Mouse (Mus musculus) retina, adult 2 months (tissue): ENCODE data around the gene Plekhm3.

Source experiments
- DNase-seq: peaks from one replicate; pipeline ENCODE4 v3.0.0-alpha.2; 2012; ENCODE audit warnings: low read depth, low spot score

Gene Plekhm3

DNA sequence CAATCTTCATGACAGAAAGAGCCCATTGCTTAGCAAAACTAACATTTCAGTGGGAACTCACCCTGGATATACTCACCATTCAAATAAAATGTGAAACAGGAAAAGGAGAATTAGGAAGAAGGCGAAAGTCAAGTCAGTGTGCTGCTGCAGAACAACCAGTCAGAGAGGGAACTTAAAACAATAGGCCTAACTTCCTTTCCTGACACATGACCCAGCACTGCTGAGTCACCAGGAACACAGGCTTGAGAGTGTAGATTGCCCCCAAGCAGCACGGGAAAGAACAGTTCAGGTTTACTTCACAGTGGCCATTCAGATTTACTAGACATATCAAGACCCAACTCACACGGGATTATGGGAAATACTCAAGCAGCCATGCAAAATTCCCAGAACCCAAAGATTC lies 80.3 kb downstream of the Plekhm3 start:
- DNase-seq, result no peak

DNA sequence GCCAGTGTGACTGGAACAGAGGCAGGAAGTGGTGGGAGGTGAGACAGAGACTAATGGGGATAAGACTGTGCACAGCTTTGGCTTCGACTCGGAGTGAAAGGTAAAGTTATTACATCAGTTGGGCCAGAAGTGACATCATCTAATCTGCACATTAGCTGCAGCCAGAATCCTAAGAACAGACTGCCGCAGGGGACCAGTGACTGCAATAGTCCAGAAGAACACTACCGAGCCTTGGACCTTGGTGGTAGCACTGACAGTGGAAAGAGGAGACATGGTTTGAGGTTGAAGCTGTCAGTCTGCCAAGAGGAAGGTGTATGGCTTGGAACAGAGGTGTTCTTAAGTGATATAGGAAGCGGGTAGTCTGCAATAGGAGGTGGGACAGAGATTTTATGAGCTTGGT lies 80.9 kb downstream of the Plekhm3 start:
- no peak for DNase-seq

DNA sequence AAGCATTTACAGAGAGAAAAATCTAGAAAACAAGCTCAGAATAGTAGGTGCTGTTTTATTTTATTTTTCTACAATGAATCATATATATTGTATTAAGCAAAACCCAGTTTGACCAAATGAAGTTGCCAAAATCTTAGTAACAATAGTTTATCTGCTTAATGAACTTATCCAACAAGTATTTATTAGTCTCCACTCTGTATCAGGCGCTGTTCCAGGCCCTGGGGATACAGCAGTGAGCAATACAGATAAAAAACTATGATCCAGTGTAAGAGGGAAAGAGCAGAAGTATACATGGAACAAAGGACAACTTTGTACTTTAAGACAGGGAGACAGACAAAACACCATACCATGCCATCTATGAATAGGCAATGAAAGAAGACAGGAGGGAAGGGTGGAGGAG lies 81.5 kb downstream of the Plekhm3 start:
- DNase-seq, result no peak

DNA sequence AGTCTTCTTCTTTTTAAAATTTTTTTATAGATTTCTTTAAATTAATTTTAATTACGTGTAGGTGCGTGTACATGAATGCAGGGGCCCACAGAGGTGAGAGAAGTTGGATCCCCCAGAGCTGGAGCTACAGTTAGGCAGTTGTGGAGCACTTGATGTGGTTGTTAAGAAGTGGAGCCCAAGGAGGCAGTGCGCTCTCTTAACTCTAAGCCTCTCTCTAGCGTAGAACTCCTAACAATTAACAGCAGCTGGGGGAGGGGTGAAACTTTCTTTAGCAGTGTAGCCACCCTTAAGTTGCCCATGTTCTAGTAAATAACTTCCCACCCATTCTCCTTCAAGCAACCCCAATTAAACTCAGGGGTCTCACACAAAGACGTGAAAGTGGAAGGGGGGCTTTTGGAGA lies 84.7 kb downstream of the Plekhm3 start:
- DNase-seq, result no peak

DNA sequence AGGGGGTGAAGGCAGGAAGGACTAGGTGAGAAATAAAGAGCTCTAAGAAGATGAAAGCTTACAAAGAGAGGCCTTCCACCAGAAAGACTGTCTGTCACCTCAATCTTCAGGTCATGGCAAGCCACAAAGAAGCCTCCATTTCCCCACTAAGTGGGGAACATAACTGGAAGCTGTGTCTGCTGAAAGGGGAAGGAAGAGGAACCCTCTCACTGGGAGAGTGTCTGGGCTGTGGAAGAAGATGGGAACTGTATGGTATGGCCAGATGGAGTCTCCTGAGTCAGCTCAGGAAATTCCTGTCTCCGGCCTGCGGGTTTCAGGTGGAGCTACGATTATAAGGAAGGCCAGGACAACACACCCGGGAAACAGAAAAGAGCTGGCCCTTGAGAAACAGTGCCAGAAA lies 88.9 kb downstream of the Plekhm3 start:
- no peak for DNase-seq

DNA sequence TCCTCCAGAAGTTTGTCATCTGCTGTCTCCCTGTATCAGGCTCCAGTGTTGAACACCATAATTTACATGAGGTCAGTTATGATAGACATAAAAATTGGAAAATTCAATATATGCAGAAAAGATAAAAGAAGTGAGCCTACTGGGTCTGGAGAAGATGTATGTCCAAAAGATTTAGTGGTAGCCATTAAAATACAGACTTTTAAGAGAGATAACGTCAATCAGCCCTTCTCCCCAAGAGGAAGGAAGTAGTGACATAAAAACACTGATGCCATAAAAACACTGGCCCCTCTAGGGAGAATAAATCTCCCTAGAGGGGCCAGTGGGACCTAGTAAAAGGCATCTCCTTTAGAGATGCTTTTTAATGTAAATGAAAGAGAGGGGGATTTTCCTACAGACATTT lies 90.5 kb downstream of the Plekhm3 start:
- DNase-seq, result no peak

DNA sequence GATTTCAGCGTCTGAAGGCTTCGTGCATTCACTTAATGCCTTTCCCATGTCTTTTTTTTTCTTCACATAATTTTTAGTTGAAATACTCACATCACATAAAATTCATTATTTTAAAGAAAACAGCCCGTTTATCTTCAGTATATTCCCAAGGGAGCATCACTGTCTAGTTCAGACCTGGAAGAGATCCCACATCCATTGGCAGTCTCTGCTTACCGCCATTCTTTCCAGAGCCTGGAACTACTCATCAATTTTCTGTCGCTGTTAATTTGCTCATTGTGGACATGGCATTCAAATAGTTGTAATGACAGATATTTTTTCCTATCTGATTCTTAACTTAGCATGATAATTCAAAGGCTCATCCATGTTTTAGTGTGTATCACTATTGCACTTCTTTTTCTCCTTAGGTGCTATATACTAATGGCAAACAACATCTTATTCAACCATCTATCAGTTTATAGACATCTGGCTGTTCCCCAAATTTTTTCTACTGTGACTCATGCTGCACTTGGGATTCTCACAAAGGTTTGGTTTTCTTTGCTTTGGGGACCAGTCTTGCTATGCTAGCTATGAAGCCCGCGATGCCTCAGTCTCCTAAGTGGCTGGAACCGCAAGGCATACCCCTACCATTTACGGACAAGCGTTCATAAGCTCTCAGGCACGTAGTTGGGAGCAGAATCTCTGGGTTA lies 96.2 kb downstream of the Plekhm3 start:
- DNase-seq, result no peak

DNA sequence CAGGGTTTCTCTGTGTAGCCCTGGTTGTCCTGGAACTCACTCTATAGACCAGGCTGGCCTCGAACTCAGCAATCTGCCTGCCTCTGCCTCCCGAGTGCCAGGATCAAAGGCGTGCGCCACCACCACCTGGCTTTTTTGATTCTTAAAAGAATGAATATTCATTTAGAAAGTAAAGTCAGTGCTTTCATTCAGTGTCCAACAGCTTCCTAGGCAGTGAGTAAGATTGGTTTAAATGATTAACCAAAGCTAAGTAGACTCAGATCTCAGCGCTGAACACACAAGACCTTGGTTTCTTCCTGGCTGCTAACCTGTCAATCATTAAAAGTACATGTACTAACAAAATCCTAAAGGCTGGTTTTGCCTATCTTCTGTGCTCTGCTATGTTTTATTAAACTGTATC lies 96.8 kb downstream of the Plekhm3 start:
- DNase-seq, result no peak

DNA sequence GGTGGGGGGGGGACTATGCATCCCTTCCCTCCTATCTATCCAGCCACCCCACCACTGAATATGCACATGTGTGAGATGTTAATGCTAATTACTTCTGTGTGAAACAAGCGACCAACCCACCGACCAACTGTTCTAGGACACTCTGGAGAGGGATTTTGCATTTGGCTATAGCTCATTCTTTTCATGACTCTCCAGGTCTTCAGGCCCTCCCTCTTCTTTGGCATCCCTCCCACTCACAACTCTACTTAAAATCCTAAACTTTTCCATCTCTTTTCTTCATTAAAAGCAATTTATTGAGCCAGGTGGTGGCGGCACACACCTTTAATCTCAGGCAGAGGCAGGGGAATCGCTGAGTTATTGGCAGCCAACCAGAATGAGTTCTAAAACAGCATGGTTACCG lies 101.8 kb downstream of the Plekhm3 start:
- DNase-seq, result no peak

DNA sequence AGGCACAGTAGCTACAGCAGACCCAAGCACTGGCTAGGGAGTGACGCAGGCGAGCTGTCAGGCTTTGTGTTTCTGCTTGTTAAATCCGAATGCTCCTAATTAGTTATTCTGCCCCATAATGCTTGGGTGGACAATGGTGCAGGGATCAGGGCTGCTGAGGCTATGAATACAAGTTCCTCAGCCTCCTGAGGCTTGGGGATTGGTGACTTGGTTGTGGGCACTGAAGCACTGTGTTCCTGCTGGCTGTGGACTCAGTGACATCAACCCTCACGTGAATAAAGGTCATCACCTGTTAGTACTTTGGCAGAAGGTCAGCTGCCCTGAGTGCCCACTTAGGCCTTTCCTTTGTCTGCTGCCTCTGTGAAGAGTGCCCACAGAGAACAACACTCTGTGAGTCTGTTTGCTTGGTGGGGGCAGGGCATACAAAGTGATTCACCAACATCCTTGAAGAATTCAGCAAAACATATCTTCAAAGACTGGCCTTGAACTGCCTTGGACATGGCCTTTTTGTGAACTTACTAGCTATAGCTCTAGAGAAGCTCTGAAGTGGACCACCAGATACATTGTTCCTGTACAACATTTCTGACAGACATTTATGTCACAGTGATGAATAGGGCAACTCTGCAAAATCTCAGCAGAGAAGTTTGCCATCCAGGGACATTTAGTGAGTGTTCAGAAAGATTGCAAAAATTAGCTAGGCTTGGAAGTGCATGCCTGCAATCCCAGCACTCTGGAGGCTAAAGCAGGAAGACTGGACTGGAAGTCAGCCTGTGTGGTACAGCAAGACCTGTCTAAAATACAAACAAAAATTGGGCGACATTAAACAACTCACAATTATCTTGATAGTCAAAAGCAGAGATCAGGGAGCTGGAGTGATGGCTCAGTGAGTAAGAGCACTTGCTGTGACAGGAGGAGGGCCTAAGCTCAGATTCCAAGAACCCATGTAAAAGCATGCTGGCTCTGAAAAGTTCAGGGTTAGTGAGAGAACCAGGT lies 102.6 kb downstream of the Plekhm3 start:
- no peak for DNase-seq

DNA sequence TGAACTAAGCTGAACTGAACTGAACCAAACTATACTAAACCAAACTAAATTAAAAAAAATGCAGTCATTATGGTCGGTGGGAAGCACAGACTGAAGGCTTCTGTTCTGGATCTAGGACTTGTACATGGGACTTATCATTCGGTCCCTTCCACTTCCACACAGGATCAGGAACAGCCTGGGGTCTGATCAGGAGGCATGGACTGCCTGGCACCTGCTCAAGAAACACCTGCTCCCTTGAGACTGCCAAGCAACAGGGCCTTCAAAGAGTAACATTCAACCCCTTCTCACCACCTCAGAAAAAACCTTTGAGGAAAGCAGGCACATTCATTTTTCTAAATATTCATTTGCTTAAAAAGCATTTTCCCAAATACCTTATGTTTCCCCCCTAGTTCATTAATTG lies 103.4 kb downstream of the Plekhm3 start:
- no peak for DNase-seq

DNA sequence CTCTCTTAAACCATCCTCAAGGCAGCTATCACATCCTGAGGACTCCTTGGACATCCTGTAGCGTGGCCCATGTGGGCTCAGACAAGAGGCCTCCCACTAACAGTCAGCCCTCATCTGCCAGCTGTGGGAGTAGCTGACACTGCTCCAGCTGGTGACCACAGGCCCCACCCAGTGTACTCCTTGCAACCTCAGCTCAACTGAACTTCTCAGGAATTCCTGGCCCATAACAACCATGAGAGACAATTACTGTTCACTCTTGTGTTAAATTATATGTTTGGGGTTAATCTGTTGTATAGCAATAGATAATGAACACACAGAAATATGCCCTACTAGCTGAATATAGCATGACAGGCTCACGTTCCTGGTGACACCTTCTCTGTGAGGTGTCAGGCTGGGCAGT lies 104.4 kb downstream of the Plekhm3 start:
- no peak for DNase-seq

DNA sequence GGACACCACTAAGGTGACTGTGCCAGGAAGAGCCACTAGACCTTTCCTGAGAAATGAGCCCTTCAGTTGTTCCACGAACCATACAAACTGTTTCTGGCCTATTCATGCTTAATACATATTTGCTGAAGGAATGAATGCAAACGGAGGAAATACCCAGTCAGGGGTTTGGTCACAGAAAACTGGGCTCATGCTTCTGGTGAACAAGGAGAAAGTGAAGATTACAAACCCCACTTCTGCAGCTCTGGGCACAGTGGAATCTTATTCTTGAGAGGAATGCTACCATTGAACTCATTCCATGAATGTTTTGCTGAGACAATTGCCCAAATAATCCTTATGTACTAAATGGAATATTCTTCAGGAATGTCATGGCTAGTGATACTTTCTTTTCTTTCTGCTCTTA lies 106.3 kb downstream of the Plekhm3 start:
- no peak for DNase-seq

DNA sequence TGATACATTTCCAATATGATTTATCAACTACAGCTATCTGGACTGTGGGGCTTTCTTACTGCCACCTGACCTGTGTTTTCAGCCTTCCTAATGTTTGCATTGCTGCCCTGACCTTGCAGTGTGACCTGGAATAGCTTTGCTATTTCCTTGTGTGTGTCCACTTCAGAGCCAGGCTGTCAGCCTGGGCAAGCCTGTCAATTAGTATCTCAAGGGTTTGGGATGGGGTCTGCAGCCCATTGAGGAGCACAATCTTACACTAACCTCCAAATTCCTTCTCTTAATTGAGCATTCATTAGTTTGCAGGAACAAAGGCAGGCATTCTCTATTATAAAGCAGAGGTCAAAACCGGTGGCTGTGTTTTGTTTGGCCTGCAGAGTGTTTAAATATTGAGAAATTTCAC lies 107.6 kb downstream of the Plekhm3 start:
- DNase-seq, result no peak

DNA sequence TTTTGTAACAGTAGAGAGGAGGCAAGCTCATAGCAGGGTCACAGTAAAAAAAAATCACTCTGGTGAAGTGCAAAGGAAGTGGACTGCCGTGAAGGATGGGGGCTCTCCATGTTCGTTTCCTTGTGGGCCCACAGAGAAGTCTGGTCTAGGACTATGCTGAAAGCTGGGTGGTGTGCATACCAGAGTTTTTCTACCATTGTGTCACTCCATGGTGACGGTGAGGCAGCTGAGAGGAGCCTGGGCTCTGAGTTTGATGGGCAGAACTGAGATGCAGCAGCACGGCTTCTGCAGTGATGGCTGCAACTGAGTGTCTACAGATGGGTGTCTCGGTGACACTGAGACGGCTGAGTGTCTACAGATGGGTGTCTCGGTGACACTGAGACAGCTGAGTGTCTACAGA lies 108.5 kb downstream of the Plekhm3 start:
- DNase-seq, result no peak

DNA sequence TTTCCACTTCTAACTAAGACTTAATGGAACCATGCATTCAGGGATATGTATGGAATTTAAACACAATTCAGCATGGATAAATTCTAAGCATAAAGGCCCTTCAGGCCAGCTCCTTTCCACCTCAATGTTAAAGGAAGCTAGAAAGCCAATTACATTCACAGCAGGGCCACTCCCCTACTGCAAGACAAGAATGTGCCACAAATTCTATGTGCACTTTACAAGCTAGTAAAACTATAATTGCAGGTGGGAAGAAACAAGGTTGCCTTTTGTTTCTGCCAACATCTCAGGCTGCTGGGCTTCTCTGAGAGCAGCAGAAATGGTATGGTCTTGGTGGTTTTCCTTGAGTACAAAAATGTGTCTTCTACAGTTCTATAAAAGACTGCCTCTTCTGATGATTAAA lies 109.1 kb downstream of the Plekhm3 start:
- no peak for DNase-seq

DNA sequence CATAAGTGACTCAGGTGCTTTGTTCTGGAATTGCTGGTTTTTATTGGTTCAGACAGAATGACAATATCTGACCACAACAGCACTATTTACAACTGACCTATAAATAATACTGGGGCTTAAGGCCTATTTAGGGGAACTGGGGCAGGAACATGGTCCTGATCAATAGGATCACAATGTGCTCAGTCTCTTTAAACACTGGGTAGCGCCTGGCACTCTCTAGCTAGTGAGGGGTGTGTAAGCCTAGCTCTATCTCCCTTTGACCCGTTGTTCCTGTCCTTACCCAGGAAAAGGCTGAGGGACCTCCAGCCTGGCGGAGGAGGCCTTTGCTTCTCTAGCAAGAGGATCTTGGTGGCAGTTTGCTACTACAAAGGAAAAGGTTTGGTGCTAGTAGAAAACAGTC lies 111.6 kb downstream of the Plekhm3 start:
- no peak for DNase-seq

DNA sequence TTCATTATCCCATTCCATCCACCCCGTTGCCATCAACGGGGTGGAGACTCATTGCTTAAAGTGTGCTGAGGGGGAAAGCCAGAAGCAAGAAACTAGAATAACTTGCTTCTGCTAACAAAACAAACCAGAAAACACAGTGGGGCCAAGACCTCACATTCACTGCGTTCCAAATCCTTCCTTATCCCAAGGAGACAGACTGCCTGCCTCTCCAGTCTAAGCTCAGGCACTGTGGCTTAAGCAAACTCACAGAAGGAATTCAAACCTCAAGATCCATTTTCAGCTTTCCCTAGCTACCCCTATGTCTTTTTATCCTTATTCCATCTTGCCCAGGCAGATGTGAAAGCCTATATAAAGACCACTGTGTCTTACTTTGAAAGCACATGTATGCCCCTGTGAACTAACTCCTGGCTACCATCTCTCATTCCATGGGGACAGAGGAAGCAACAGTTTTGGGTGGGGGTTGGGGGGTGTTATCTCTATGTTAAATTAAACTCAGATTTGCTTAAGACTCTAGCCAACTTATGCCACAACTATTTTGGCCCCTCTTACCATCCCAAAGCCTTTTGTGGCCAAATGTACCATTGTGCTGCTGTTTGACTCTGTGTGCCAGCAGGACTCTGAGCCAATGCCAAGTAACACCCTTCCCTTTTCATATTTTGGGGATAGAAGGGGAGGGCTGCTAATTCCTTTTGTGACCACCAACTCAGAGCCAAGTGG lies 112.6 kb downstream of the Plekhm3 start:
- DNase-seq, result no peak

DNA sequence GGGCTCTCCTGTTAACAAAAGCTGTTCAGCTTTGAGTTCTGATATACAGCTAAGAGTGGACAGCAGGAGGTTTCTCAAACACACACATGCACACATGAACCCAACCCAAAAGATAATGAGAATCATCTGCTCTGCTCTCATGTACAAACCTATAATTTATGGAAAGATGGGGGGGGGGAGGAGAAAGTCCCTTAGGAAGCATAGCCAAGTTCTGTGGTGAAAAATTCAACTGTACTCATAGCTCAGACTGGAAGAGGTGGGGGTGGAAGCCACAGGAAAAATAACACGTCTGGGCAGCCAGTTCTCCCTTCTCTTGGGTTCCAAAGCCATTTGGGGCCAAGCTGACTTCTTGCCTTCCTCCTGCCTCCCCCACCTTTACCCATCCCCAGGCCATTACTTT lies 115.7 kb downstream of the Plekhm3 start:
- DNase-seq, result no peak

DNA sequence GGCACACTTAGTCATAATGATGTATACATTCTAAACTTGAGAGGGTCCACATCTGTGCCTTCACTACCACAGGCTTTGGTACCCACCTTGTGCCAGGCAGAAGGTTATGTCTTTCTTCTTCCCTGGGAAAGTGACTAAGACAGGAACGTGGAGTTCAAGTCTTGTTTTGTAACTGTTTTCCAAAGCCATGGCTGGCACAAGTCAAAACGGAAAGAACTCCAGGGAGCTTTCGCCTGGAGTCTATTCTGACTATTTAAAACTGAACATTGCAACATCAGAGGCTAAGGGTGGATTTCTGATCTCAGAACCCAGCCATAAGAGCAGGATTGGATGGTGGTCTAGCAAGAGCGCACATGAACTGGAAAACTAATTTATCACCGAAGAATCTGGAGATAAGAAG lies 120.0 kb downstream of the Plekhm3 start:
- DNase-seq, result no peak

DNA sequence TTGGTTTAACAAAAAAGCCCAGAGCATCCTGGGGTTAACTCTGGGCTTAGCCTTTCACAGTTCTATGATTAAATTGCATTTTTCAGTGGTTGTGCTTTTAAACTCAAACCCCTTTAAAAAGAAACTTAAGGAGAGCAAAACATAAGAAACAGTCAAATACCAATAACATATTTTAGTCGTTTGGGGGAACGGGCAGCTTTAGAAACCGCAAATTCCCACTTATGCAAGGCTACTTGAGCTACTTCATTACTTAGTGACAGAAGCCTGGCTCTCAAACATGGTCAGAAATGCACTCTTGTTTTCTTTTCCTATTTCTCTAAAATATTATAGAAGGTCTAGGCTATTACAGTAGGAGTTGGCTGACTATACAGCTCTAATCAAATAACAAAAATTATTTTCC lies 120.5 kb downstream of the Plekhm3 start:
- DNase-seq, result no peak

DNA sequence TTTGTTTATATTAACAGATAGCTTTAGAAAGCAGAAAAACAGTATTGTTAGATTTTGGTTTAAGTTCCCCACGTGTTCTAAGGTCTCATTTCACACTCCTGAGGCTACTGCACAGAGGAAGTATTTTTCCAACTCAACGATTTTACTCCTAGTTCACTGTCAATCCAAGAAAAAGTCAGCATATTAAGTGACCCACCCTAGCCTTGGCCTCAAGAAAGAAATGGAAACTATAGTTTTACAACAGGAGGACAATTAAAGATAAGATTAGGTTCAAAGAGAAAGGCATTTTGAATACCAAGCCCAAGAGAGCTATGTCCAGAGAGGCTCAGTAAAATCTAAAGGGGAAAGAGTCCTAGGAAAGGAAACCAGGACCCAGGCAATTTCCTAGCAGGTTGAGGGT lies 125.1 kb downstream of the Plekhm3 start:
- DNase-seq, result no peak
